Mouse (Mus musculus) gonadal fat pad, adult 2 months (tissue): ENCODE results near the gene Olfr601. TPM values are rescaled to one million over a fixed set of nuclear protein-coding genes. Genes with fewer than 3 reads are reported as not detected.
"Not testable (repeated sequence)": the region's sequence is repeated elsewhere in the genome, so short reads cannot be mapped to it uniquely, and the experiment has no call there.

Experiments
- DNase-seq: peaks from one replicate; pipeline ENCODE4 v3.0.0-alpha.2; 2012; ENCODE audit warnings: low read depth
- polyA plus RNA-seq: library from polyadenylated mRNA; depleted of rRNA; stranded (reverse); fragments of >200 nt; gene quantifications from 2 replicates; pipeline ENCODE4 v1.2.3, GENCODE M21; 2012; rRNA removed

The Olfr601 gene
- polyA plus RNA-seq, result not detected in 2 replicates

GRCm38 (mm10) chr7:103362555-103362954, at the start of gene Olfr601:
Gene Olfr601 (minus strand): TSS chr7:103362655.
- no peak for DNase-seq

GRCm38 (mm10) chr7:103406521-103407055, 44.1 kb upstream of the Olfr601 start:
- DNase-seq, result not testable (repeated sequence)

- DNase-seq, result no peak
Observed at GRCm38 (mm10) chr7:103398981-103399380, 36.5 kb upstream of the Olfr601 start.

- DNase-seq, result no peak
Observed at GRCm38 (mm10) chr7:103397758-103398157, 35.3 kb upstream of the Olfr601 start.

GRCm38 (mm10) chr7:103386077-103386476, 23.6 kb upstream of the Olfr601 start, which contains the start of gene Olfr603:
Gene Olfr603 (minus strand): TSS chr7:103386177.
- no peak for DNase-seq

GRCm38 (mm10) chr7:103349569-103349968, 12.9 kb downstream of the Olfr601 start, which contains the start of gene Olfr600:
Gene Olfr600 (minus strand): TSS chr7:103349669.
- DNase-seq, result no peak

- DNase-seq, result no peak
Observed at GRCm38 (mm10) chr7:103335617-103336016, 26.8 kb downstream of the Olfr601 start, which contains the start of gene Olfr599. Gene Olfr599 (plus strand): TSS chr7:103335917.

GRCm38 (mm10) chr7:103323268-103323667, 39.2 kb downstream of the Olfr601 start, which contains the start of gene Olfr598:
Gene Olfr598 (plus strand): TSS chr7:103323568.
- DNase-seq, result no peak

GRCm38 (mm10) chr7:103316015-103316414, 46.4 kb downstream of the Olfr601 start, which contains the start of gene Olfr597:
Gene Olfr597 (plus strand): TSS chr7:103316315.
- not testable (repeated sequence) for DNase-seq

Other genes with a start within 250 kb of the Olfr601 start
- gene Olfr586, start 237.0 kb downstream of the Olfr601 start, polyA plus RNA-seq, result not detected in 2 replicates
- gene Olfr588-ps1, start 221.8 kb downstream of the Olfr601 start, polyA plus RNA-seq, result not detected in 2 replicates
- not detected in 2 replicates for gene Olfr589, start 206.3 kb downstream of the Olfr601 start, polyA plus RNA-seq
- gene Olfr591, start 184.3 kb downstream of the Olfr601 start, polyA plus RNA-seq, result not detected in 2 replicates
- not detected in 2 replicates for gene Olfr592, start 177.9 kb downstream of the Olfr601 start, polyA plus RNA-seq
- not detected in 2 replicates for gene Olfr593, start 150.8 kb downstream of the Olfr601 start, polyA plus RNA-seq
- not detected in 2 replicates for gene Olfr594, start 145.7 kb downstream of the Olfr601 start, polyA plus RNA-seq
- not detected in 2 replicates for gene Usp17ld, start 110.2 kb downstream of the Olfr601 start, polyA plus RNA-seq
- not detected in 2 replicates for gene Olfr596, start 57.0 kb downstream of the Olfr601 start, polyA plus RNA-seq
- not detected in 2 replicates for gene Olfr597, start 46.3 kb downstream of the Olfr601 start, polyA plus RNA-seq
- not detected in 2 replicates for gene Olfr598, start 39.1 kb downstream of the Olfr601 start, polyA plus RNA-seq
- gene Olfr599, start 26.7 kb downstream of the Olfr601 start, polyA plus RNA-seq, result not detected in 2 replicates
- not detected in 2 replicates for gene Olfr600, start 13.0 kb downstream of the Olfr601 start, polyA plus RNA-seq
- not detected in 2 replicates for gene Olfr603, start 23.5 kb upstream of the Olfr601 start, polyA plus RNA-seq
- not detected in 2 replicates for gene Usp17lc, start 52.4 kb upstream of the Olfr601 start, polyA plus RNA-seq
- gene Olfr605, start 82.8 kb upstream of the Olfr601 start, polyA plus RNA-seq, result not detected in 2 replicates
- gene Olfr606, start 86.4 kb upstream of the Olfr601 start, polyA plus RNA-seq, result not detected in 2 replicates
- gene Olfr607, start 101.5 kb upstream of the Olfr601 start, polyA plus RNA-seq, result not detected in 2 replicates
- gene Olfr608, start 107.2 kb upstream of the Olfr601 start, polyA plus RNA-seq, result not detected in 2 replicates
- gene Olfr609, start 135.4 kb upstream of the Olfr601 start, polyA plus RNA-seq, result not detected in 2 replicates
- gene Olfr610, start 149.5 kb upstream of the Olfr601 start, polyA plus RNA-seq, result not detected in 2 replicates
- not detected in 2 replicates for gene Olfr611, start 158.2 kb upstream of the Olfr601 start, polyA plus RNA-seq
- not detected in 2 replicates for gene Olfr612, start 180.1 kb upstream of the Olfr601 start, polyA plus RNA-seq
- gene Olfr613, start 185.4 kb upstream of the Olfr601 start, polyA plus RNA-seq, result not detected in 2 replicates
- gene Olfr615, start 193.4 kb upstream of the Olfr601 start, polyA plus RNA-seq, result not detected in 2 replicates
- not detected in 2 replicates for gene Olfr616, start 206.5 kb upstream of the Olfr601 start, polyA plus RNA-seq
- gene Olfr617, start 210.4 kb upstream of the Olfr601 start, polyA plus RNA-seq, result not detected in 2 replicates
- gene Olfr618, start 227.4 kb upstream of the Olfr601 start, polyA plus RNA-seq, result not detected in 2 replicates
- gene Olfr619, start 237.9 kb upstream of the Olfr601 start, polyA plus RNA-seq, result not detected in 2 replicates
- not detected in 2 replicates for gene Olfr620, start 249.9 kb upstream of the Olfr601 start, polyA plus RNA-seq